Mouse (Mus musculus): ENCODE measurements around the gene Msx3. TPM values are rescaled to one million over a fixed set of nuclear protein-coding genes. Genes with fewer than 3 reads are reported as not detected.

Gene Msx3
- total RNA-seq, 2 experiments from 2014 or later: not detected

DNA sequence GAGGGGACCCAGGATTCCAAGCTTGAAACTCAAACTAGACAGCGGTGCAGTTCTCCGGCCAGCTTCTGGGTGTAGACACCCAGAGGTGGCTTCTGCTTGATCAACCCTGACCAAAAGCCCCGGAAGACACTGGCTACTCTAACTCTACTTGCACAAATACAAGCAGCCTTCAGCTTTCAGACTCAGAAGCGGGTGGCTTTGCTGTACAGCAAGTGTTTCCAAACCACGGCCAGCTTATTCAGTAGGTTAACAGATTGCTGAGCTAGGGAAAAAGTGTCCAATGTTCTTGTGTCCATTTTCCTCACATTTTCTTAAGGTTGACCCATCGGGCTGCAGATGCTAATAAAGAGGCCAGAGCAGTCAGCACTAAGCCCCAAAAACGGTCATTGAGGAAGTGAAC, 9.6 kb upstream of the Msx3 start:
- ATAC-seq (replicated peaks; ENCODE audit: poor library complexity, severe bottlenecking): no peak

DNA sequence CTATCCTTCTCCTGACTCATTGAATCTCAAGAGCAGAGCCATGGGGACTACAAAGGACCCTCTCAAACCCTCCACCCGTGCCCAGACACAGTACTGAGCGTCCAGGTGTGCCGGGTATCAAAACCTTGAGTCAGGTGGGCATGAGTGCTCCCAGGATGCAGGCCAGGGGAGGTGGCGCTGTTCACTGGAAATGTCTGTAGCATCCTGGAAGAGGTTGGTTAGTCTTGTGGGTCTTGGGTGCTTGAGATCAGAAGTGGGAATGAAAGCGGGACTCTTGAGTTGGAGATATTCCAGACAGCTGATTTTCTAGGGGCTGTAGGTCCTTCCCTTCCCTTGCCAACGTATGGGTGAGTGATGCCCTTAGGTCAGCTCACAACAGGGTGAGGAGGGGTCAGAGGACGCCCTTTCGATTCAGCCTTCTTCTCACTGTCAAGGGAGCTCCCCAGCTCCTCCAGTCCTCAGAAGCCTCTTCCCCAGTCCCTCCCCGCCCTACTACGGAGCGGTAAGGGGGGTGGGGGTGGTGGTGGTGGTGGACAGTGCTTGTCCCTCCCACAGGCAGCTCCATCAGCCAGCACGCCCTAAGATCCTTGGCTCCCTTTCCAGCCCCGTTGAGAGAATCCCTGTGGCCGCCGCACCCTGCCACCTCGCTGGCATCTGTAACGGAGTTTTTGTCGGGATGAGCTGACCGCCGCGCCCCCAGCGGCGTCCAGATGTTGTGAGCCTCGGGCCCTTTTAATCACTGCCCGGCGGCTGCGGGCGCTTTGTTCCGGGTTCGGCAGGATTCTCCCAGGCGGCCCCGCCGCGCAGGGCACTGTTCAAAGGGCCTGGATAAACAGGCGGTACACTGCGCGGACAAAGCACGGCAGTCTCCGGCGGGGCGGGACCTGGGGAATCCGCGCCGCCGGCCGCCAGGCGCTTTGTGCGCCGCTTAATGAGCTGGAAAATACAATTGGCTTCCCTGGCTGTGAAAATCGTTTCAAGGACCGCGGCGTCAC, 8.8 kb upstream of the Msx3 start:
- ATAC-seq (replicated peaks; ENCODE audit: poor library complexity, severe bottlenecking): peak; percentile 41

GRCm38 (mm10) chr7:140054124-140054523, 5.2 kb upstream of the Msx3 start:
- no peak for ATAC-seq (replicated peaks; ENCODE audit: poor library complexity, severe bottlenecking)

- ATAC-seq (replicated peaks; ENCODE audit: poor library complexity, severe bottlenecking): peak; percentile 52
Observed at GRCm38 (mm10) chr7:140049115-140049689, 313 bp upstream of the Msx3 start.

DNA sequence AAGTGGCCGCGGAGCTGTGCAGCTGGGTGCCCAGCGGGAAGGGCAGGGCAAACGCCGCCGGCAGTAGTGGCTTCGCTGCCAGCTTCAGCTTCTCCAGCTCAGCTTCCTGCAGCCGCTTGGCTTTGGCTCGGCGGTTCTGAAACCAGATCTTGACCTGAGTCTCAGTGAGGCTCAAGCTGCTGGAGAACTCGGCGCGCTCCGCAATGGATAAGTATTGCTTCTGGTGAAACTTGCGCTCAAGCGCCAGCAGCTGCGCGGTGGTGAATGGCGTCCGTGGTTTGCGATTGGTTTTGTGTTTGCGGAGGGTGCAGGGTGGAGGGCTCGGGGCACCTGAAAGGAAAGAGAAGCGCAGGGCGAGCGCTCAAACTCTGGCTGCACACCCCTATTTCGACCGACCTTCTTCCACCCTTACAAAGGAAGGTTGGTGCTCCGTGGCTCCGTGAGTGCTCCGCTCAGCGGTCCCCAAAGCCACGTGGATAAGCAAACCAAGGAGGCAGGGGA, 1.0 kb downstream of the Msx3 start:
- peak; percentile 29 for ATAC-seq (replicated peaks; ENCODE audit: poor library complexity, severe bottlenecking)

- ATAC-seq (replicated peaks; ENCODE audit: poor library complexity, severe bottlenecking): no peak
Observed at GRCm38 (mm10) chr7:140045546-140045945, 3.3 kb downstream of the Msx3 start.

GRCm38 (mm10) chr7:140042728-140043127, 6.2 kb downstream of the Msx3 start:
- no peak for ATAC-seq (replicated peaks; ENCODE audit: poor library complexity, severe bottlenecking)

DNA sequence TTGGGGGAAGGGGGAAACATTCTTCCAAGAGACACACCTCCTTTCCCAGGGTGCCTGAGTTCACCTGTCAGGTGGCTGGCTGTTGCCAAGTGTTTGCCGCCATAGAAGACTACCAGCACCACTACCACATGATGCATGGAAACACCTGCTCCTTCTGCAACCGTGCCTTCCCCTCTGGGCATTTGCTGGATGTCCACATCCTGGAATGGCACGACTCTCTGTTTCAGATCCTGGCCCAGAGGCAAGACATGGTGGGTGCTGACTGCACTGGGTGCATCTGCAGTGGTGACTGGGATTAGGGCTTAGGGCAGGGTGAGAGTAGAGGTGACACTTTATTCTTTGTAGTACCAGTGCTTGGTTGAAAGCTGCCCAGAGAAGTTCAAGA, 11.7 kb downstream of the Msx3 start:
- no peak for ATAC-seq (replicated peaks; ENCODE audit: poor library complexity, severe bottlenecking)

DNA sequence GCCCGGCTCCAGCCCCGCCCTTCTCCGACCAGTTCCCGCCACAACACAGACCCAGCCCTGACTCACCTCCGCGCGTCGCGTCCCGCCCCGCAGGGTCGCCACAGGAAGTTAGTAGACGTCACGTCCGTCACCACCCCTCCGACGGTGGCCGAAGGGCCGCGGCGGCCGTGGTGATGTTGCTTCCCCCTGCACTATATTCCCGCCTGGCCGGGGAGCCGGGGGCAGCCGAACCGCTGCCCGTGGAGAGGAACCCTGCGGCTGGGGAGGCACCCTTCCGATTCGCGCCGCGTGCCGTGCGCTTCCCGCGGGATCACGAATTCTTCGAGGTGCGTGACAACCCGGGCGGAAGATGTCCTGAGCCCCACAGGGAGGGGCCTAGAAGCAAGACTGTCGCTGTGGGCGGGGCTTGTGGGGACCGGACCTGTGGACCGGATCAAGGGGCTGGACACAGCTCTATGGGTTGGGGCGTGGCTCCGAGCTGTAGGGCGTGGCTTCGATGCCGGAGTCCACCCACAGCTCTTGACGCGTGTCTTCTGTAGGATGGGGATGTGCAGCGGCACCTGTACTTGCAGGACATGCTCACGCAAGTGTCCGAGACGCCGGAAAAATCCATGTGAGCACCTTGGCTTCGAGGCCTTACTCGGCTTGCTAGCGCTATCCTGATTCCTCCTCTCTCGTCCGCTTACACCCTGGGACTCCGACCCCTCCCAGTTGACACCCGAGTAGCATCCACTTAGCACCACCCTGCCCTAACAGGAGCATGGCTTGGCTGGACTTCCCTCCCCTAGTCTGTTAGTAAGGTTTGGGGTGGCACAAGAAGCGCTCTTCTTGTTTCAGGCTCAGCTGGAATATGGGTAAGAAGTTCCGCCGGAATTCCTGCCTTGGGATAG, 12.4 kb downstream of the Msx3 start, which contains the start of the genes Zfp511 and Tubgcp2:
Zfp511 (plus strand) TSS at position 111 of the 890 bp plus-strand sequence.
Tubgcp2 (minus strand) TSS at position 389 of the 890 bp plus-strand sequence.
- peak; percentile 93 for ATAC-seq (replicated peaks; ENCODE audit: poor library complexity, severe bottlenecking)

- ATAC-seq (replicated peaks; ENCODE audit: poor library complexity, severe bottlenecking): no peak
Observed at GRCm38 (mm10) chr7:140035456-140035855, 13.4 kb downstream of the Msx3 start.

DNA sequence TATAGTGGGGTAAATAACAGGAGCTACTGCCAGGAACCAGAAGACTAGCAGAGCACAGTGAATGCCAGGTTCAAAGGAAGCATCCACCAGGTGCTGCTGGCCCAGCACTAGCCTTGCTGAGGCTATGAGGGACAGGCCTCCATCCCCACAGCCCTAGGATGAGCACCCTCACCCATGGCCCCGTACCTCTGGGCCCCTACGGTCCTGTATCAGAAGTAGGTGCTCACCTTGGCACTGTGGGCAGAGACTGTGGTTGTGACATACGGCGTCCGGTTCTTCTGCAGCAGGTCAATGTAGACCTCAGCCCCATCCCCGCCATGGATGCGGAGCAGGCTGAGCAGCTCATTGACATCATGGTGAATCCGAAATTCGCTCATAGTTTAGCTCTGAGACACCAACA, 15.5 kb downstream of the Msx3 start:
- no peak for ATAC-seq (replicated peaks; ENCODE audit: poor library complexity, severe bottlenecking)

GRCm38 (mm10) chr7:140032366-140032765, 16.5 kb downstream of the Msx3 start:
- ATAC-seq (replicated peaks; ENCODE audit: poor library complexity, severe bottlenecking): no peak

DNA sequence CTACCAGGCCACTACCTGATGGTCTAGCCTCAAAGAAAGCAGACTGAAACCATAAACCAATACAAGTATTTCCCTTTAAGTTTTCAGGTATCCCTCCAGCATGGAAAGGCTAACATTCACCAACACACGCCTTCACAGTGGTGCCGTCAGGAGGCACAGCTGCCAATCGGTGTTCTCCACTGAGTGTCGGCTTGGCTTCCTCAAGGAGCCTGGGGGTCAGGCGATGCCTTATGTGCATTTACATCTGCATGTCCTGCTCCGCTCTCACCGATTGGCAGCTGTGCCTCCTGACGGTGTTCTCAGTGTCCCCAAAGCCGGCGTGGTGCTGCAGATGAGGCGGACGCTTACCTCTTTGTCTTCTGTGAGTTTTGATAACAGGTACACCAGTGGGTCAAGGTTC, 17.1 kb downstream of the Msx3 start:
- ATAC-seq (replicated peaks; ENCODE audit: poor library complexity, severe bottlenecking): no peak

DNA sequence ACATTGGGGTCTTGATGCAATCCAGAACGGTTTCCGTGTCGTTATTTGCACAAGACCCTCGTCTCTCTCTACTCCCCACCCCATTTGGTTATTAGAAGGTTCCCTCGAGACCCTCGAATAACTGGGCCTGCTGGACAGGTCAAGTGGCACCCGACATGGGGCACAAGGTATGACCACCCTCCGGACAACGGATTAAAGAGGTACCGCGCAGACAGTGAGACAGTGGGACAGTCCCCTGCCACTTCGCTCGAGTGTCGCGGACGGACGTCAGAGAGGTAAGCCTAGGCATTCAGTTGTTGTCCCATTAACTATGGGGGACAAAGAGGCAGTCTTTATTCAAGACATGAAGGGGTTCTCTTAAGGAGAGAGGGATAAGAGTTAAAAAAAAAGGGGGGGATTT, 37.6 kb downstream of the Msx3 start:
- ATAC-seq (replicated peaks; ENCODE audit: poor library complexity, severe bottlenecking): no peak

GRCm38 (mm10) chr7:140007781-140008180, 41.1 kb downstream of the Msx3 start:
- ATAC-seq (replicated peaks; ENCODE audit: poor library complexity, severe bottlenecking): no peak

- ATAC-seq (replicated peaks; ENCODE audit: poor library complexity, severe bottlenecking): no peak
Observed at GRCm38 (mm10) chr7:140006861-140007611, 41.9 kb downstream of the Msx3 start.

GRCm38 (mm10) chr7:140004666-140005065, 44.2 kb downstream of the Msx3 start:
- ATAC-seq (replicated peaks; ENCODE audit: poor library complexity, severe bottlenecking): no peak

GRCm38 (mm10) chr7:140001086-140001740, 47.7 kb downstream of the Msx3 start:
- ATAC-seq (replicated peaks; ENCODE audit: poor library complexity, severe bottlenecking): no peak

- no peak for ATAC-seq (replicated peaks; ENCODE audit: poor library complexity, severe bottlenecking)
Observed at GRCm38 (mm10) chr7:139998691-139999350, 50.1 kb downstream of the Msx3 start.

Measured in granulocyte monocyte progenitor cell, adult 5-6 weeks (primary cell).